Mouse (Mus musculus) heart, adult 11 months (tissue): ENCODE data around the gene Olfr102.
A peak's percentile ranks its signal among the peaks of the same experiment; 100 is the strongest.

Source experiments
- DNase-seq: peaks from one replicate; pipeline ENCODE4 v3.0.0; 2022

Gene Olfr102

DNA sequence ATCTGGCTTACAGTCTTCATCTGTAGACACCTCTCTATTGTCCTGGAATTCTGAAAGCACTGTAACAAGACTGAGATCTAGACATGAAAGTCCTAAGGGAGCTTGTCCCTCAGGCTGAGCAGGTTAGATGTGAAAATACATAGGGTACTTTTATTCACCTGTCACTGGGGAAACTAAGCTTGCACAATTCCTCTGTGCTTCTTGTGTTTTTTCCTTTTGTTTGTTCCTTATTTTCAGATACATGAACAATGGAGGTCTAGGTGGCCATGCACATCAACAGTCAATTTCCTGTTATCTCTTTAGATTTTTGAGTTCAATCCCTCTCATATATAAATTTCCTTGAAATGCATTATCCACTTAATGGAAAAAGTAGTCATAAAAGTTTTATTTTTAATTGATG, at the start of gene Olfr102:
Gene Olfr102 (minus strand): TSS at position 101 of the 400 bp plus-strand sequence.
- no peak for DNase-seq

DNA sequence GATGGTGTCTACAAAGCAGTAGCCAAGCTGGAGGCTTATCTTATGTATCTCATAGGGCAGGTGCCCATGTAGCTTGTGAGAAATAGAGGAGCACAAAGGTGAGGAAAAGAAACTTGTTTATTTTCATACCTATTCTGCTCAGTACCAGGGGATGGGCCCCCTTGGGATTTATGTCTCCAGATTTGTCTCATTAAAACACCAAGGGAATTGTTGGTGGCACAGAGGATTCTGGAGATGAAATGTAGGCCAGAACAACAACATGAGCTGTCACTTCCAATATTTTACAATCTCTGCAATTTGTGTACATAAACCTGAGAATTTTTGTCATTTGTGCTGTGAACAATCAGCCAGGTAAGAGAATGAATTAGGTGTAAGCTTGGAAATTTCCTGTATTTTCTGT, 42.4 kb upstream of the Olfr102 start, which contains the start of gene Olfr104-ps:
Gene Olfr104-ps (plus strand): TSS at position 301 of the 400 bp plus-strand sequence.
- no peak for DNase-seq

DNA sequence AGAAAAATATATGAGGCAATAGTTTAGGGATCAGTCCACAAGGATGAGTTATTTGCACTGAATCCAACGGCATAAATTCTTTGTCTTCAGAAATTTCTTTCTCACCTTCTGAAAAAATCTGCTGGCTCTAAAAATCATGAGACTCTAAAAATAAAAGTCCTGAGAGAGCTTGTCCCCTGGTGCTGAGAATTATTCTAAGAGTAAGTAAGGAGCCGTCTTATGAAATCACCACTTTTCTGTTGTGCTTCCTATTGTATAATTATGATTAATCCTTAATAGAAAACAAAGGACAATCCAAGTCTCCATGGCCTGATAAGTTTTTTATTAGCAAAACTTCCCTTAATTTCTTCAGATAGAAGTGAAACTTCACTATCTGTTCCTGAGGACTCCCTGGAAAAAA, 22.7 kb upstream of the Olfr102 start, which contains the start of gene Olfr103:
Gene Olfr103 (minus strand): TSS at position 101 of the 400 bp plus-strand sequence.
- no peak for DNase-seq

DNA sequence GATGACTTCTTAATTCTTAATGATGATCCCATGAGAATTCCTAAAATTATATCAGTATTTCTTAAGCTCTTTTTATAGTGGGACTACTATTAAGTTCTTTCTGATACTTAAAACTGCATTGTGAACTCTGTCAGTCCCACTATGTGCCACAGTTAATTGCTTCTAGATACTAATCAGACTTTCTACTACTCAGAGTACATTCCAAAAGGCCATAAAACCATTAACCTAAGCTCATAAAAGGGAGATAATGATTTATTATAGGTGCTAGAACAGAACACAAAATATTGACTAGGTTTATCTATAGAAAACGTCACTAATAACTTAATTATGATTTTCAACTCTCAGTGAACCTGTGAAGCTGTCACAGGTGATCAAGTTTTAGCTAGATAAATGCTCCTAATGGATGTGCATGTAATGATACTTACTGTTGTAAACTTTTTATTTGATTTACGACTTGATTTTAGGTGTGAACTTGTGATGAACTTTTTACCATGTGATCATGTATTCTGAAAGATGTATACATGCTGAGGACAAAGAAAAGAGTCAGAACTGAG, 6.6 kb downstream of the Olfr102 start:
- no peak for DNase-seq

DNA sequence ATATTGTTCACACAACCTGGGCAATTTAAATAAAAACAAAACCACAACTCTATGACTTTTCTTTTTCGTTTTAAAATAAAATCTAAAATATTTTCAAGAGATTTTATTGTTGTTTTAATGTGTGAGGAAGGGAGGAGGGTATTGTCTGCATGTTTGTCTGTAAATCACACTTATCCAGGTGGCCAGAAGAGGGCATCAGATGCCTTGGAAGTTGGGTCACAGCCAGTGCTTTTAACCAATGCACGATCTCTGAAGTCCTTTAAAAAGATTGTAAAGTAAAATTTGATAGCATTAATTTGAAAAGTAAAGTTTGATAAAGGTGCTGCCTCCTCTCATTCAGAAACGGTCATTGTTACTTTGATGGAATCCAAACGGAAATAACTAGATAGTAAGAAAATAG, 8.4 kb downstream of the Olfr102 start:
- DNase-seq = no peak

DNA sequence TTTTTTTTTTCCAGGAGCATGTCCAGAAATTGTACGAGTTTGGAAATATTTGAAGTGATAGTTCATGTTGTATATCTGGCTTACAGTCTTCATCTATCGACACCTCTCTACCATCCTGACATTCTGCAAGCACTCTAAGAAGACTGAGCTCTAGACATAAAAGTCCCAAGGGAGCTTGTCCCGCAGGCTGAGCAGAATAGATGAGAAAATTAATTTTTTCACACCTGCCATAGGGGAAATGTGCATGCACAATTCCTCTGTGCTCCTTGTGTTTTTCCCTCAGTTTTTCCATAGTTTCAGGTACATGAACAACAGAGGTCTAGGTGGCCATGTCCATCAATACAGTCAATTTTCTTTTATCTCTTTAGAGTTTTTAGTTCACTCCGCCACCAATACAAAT, 12.6 kb downstream of the Olfr102 start, which contains the start of gene Olfr101:
Gene Olfr101 (minus strand): TSS at position 101 of the 400 bp plus-strand sequence.
- peak; percentile 40 for DNase-seq

DNA sequence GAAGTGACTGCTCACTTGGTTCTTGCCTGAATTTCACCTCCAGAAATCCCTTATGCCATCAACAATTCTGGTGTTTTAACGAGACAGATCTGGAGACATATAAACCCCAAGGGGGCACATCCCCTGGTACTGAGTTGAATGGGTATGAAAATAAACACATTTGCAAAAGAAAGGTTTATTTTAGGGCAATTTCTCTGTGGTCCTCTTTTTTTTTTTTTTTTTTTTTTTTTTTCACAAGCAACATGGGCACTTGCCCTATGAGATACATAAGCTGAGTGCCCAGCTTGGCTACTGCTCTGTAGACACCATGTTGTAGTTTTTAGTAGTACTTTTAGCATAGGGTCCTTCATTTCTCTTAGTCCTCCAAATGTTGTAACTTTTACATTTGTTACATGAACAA, 33.5 kb downstream of the Olfr102 start, which contains the start of gene Olfr99:
Gene Olfr99 (minus strand): TSS at position 101 of the 400 bp plus-strand sequence.
- DNase-seq = no peak

DNA sequence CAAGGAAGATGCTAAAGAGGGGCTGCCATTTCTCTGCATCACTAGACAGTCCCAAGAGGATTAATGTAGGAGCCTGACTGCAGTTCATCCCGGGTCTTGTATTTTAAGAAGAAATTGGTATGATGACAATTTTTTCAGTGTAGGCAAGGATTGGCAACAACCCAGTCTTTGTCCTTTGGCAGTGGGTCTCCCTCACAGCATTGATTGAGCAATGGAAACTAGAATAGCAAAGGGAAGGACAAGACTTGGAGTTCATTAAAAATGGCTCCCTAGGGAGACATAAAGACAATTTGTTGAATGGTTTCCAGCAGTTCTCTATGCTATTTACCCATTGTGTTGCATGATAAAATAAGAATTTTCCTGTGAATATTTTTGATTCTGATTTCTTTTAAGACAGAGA, 36.5 kb downstream of the Olfr102 start:
- DNase-seq = no peak

DNA sequence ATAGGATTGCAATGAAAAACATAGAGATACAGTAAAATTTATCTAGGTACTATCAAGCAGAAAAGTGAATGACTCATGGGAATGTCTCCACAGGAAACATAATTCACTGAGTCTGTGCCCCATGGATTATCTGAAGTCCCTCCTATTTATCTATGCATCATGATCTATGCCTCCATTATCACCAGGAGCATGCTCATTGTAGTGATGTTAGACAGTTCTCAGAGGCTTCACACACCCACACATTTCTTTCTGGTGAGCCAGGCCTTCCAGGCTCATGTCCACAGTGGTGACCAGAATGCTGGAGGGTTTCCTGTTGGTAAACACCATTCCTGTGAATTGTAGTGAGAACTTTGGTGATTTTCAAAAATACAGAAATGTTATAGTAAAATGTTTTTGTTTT, 40.3 kb downstream of the Olfr102 start:
- DNase-seq = no peak

DNA sequence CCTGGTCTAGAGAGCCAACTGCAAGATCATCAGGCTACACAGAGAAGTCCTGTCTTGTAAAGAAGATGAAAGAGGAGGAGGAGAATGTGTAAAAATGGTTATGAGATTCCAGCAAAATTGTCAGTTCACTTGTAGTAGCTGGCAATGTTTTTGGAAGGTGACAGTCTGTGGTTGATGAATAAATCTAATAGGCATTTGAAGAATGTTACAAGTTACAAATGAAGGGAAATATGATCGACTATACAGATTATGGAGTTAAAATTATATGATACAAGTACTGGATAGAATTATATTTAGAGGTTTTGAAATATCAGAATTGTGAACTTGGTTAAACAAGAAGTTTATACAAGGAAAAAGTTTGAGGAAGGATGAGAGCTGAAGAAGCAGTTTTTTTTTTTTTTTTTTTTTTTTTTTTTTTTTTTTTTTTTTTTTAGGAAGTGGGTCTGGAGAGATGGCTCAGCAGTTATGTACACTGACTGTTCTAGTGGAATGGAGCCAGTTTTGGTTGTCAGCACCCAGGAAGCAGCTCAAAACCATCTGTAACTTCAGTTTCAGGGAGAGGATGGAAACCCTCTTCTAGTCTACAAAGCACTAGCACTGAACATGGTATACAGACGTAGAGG, 41.1 kb downstream of the Olfr102 start:
- DNase-seq = no peak

DNA sequence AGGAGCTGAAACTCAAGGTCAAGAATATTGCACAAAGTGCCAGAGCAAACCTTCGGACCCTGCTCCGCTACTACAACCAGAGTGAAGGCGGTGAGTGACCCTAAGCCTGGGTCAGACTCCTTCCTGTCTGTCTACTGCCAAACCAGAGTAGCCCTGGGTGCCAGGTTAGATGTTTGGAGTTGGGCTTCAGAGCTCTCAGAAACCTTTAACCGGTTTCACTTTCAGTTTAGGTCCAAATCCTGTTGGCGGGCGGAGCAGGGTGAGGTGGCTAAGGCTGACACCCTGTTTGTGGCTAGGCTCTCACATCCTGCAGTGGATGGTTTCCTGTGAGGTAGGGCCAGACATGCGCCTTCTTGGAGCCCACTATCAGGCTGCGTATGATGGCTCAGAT, 46.2 kb downstream of the Olfr102 start:
- peak; percentile 98 for DNase-seq

DNA sequence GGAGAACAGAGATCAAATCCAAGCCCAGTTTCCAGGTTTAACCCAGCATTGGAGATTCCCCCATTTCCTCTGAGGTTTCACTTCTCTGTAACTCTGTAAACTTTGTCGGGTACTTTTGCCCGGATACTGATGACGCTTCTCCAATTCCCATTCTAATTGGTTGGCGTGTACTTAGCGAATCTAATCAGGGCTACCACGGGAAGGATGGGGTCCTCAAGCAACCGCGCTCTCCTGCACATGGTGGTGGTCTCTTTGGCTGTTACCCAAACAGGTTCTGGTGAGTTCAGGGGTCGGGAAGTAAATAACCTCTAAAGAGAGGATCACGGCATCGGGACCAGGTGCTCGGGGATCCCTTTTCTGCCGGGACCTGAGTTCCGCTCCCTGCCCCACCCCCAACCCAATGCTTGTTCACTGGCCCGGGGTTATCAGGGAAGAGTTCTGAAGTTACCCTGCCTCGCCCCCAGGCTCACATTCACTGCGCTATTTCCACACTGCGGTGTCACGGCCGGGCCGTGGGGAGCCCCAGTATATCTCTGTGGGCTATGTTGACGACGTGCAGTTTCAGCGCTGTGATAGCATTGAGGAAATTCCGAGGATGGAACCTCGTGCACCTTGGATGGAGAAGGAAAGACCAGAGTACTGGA, 46.7 kb downstream of the Olfr102 start, which contains the start of gene H2-M3:
Gene H2-M3 (plus strand): TSS at position 163 of the 644 bp plus-strand sequence.
- DNase-seq = peak; percentile 99

DNA sequence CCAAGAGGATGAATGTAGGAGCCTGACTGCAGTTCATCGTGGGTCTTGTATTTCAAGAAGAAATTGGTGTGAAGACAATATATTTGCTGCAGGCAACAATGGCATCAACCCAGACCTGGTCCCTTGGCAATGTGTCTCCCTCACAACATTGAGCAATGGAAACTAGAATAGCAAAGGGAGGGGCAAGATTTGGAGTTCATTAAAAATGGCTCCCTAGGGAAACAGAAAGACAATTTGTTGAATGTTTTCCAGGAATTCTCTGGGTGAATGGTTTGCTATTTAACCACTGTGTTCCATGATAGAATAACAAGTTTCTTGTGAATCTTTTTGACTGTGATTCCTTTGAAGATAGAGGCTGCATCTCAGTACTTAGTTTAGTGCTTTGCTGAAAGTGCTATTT, 53.2 kb downstream of the Olfr102 start, which contains the start of gene Olfr98:
Gene Olfr98 (minus strand): TSS at position 124 of the 400 bp plus-strand sequence.
- no peak for DNase-seq
